Mouse (Mus musculus) liver, embryonic 14.5 days (tissue): ENCODE data around the gene Fbxl2. TPM values are rescaled to one million over a fixed set of nuclear protein-coding genes. Genes with fewer than 3 reads are reported as not detected.
"Not testable (repeated sequence)": the region's sequence is repeated elsewhere in the genome, so short reads cannot be mapped to it uniquely, and the experiment has no call there.

Experiments
- ATAC-seq: fragments of 200-750 bp; cut with Nextera tagmentation; 2 replicates; pipeline ENCODE4 v1.8.0; 2017; ENCODE audit warnings: moderate number of reproducible peaks, mild to moderate bottlenecking, moderate library complexity; ENCODE audit not compliant: insufficient read depth
- DNase-seq, 3 experiments: peaks; one replicate each; pipeline ENCODE4 v3.0.0-alpha.2; 2012 to 2013; ENCODE audit warnings: low read depth in 3 of 3, low spot score in 3 of 3
- H3K27ac ChIP-seq: fragments of 300-500 bp; sonication (generic); 2 replicates; pipeline ENCODE4 v1.5.1; 2014; ENCODE audit warnings: moderate library complexity, mild to moderate bottlenecking, control low read depth, inconsistent platforms
- H3K27me3 ChIP-seq: fragments of 300-500 bp; sonication (generic); 2 replicates; pipeline ENCODE4 v1.6.1; 2014; ENCODE audit warnings: mild to moderate bottlenecking, low read length, moderate library complexity; ENCODE audit not compliant: control insufficient read depth, insufficient read depth
- H3K36me3 ChIP-seq: fragments of 300-500 bp; sonication (generic); replicated peaks from 2 replicates; pipeline ENCODE4 v1.6.1; 2014; ENCODE audit warnings: low read depth; ENCODE audit not compliant: control insufficient read depth, insufficient read depth
- H3K4me1 ChIP-seq, 2 experiments: fragments of 200-500 bp in 1 of 2; fragments of 300-500 bp in 1 of 2; sonication (generic) in 1 of 2; replicated peaks; 2 replicates each; pipeline ENCODE4 v1.6.1; 2012 to 2014; ENCODE audit warnings: antibody characterized with exemption in 1 of 2, inconsistent platforms in 1 of 2, low read length in 1 of 2; ENCODE audit not compliant: control insufficient read depth in 2 of 2, insufficient read depth in 2 of 2
- H3K4me2 ChIP-seq: fragments of 300-500 bp; sonication (generic); 2 replicates; pipeline ENCODE4 v1.6.1; 2014; ENCODE audit warnings: low read depth, mild to moderate bottlenecking, control low read depth, moderate library complexity
- H3K4me3 ChIP-seq, 2 experiments: fragments of 200-500 bp in 1 of 2; fragments of 300-500 bp in 1 of 2; sonication (generic) in 1 of 2; 2 replicates each; pipeline ENCODE4 v1.5.1; 2012 to 2014; ENCODE audit warnings: low read depth in 2 of 2, low read length in 2 of 2, mild to moderate bottlenecking in 2 of 2, control low read depth in 1 of 2, inconsistent platforms in 1 of 2, moderate library complexity in 1 of 2; ENCODE audit not compliant: insufficient read depth in 1 of 2
- H3K9ac ChIP-seq: fragments of 300-500 bp; sonication (generic); replicated peaks from 2 replicates; pipeline ENCODE4 v1.6.1; 2014; ENCODE audit warnings: mild to moderate bottlenecking, control low read depth, moderate library complexity
- H3K9me3 ChIP-seq: fragments of 300-500 bp; sonication (generic); 2 replicates; pipeline ENCODE4 v1.6.1; 2016; ENCODE audit warnings: low read length, mixed read lengths; ENCODE audit not compliant: control insufficient read depth
- CTCF ChIP-seq: IDR thresholded peaks from 2 replicates; pipeline ENCODE4 v1.5.1; 2016; ENCODE audit warnings: antibody characterized with exemption, low read depth, control low read depth
- EP300 ChIP-seq: IDR thresholded peaks from 2 replicates; pipeline ENCODE4 v1.6.1; 2016; ENCODE audit warnings: antibody characterized with exemption, low read depth
- WGBS: fragments of 180-500 bp; shearing (Covaris S2); extraction: QIAGEN DNeasy Blood & Tissue Kit; methylation state at CpG from one replicate; pipeline ENCODE4 v1.1.7; 2014; ENCODE audit not compliant: insufficient replicate concordance; 5-methylcytosine and 5-hydroxymethylcytosine counted together
- polyA plus RNA-seq, 2 experiments: library from polyadenylated mRNA; depleted of rRNA in 1 of 2; stranded (reverse) in 1 of 2; unstranded in 1 of 2; fragments of >200 nt; fragmentation: Nextera tagmentation in 1 of 2; extraction: Ambion mirVana in 1 of 2; gene quantifications; 2 replicates each; pipeline versions ENCODE4 v1.2.1 to v1.2.3; 2012 to 2014

The Fbxl2 gene
- polyA plus RNA-seq (2012; rRNA removed) (0.57 and 0.75 TPM in 2 replicates), polyA plus RNA-seq (2014; fragmentation: Nextera tagmentation; extraction: Ambion mirVana) (0.80 and 0.88 TPM in 2 replicates)

- H3K9me3 ChIP-seq, result no peaks in the 10 kb centered on the region
- no peak within 1 kb of the TSS for H3K9ac ChIP-seq
- TF ChIP-seq EP300, result no peak
- no peak for TF ChIP-seq CTCF
- H3K36me3 ChIP-seq, result no peaks in the 10 kb centered on the region
- WGBS, result 72% methylated on average over 10 of the region's 10 CpGs
- H3K4me3 ChIP-seq, result no peak within 1 kb of the TSS
- DNase-seq (no peak), ATAC-seq (no peak)
- H3K4me2 ChIP-seq, result no peak within 1 kb of the TSS
- H3K4me1 ChIP-seq, result no peaks in the 10 kb centered on the region
- no peak within 1 kb of the TSS for H3K27ac ChIP-seq
- H3K27me3 ChIP-seq, result no peaks in the 10 kb centered on the region
Measured at GRCm38 (mm10) chr9:114046028-114046427, at the start of gene Fbxl2. Fbxl2 (minus strand) TSS chr9:114046191.

GRCm38 (mm10) chr9:114094854-114095253, 48.9 kb upstream of the Fbxl2 start:
- H3K4me1 ChIP-seq, result 0 out of 4 replicates have a peak, but pooled peaks cover 0 to 2% of the 10 kb centered on the region in 2 experiments
- no peak overlapping the region for H3K4me3 ChIP-seq
- ATAC-seq (no peak), DNase-seq (no peak)
- no peak overlapping the region for H3K4me2 ChIP-seq
- H3K27me3 ChIP-seq, result no peaks in the 10 kb centered on the region
- H3K9me3 ChIP-seq, result no peaks in the 10 kb centered on the region
- 76% methylated on average over 2 of the region's 2 CpGs for WGBS
- no peak overlapping the region for H3K9ac ChIP-seq
- no peak overlapping the region for H3K27ac ChIP-seq
- no peaks in the 10 kb centered on the region for H3K36me3 ChIP-seq
- TF ChIP-seq EP300, result no peak
- no peak for TF ChIP-seq CTCF

GRCm38 (mm10) chr9:114092188-114092587, 46.2 kb upstream of the Fbxl2 start:
- ATAC-seq, H3K27me3 ChIP-seq, H3K27ac ChIP-seq, H3K36me3 ChIP-seq, H3K4me3 ChIP-seq, H3K9me3 ChIP-seq, H3K4me1 ChIP-seq, H3K4me2 ChIP-seq, H3K9ac ChIP-seq: not testable (repeated sequence)
- peak; percentile 62 for TF ChIP-seq CTCF
- 17% methylated on average over 9 of the region's 9 CpGs for WGBS
- DNase-seq, result peak in 1 of 3 experiments; percentile 5

- not testable (repeated sequence) for H3K36me3 ChIP-seq, H3K9ac ChIP-seq, H3K27ac ChIP-seq, H3K9me3 ChIP-seq, DNase-seq, ATAC-seq, H3K4me1 ChIP-seq, H3K4me2 ChIP-seq, H3K4me3 ChIP-seq, H3K27me3 ChIP-seq
- 67% methylated on average over 6 of the region's 6 CpGs for WGBS
Measured at GRCm38 (mm10) chr9:114088885-114089284, 42.9 kb upstream of the Fbxl2 start.

- Histone ChIP-seq H3K4me3 (no peak overlapping the region), H3K9ac (no peak overlapping the region), H3K4me1 (no peaks in the 10 kb centered on the region), H3K36me3 (no peaks in the 10 kb centered on the region), H3K9me3 (no peaks in the 10 kb centered on the region), H3K4me2 (no peak overlapping the region), H3K27ac (no peak overlapping the region), H3K27me3 (no peaks in the 10 kb centered on the region)
- ATAC-seq, result no peak
- 64% methylated on average over 11 of the region's 11 CpGs for WGBS
- TF ChIP-seq CTCF (no peak), EP300 (no peak)
- DNase-seq, result no peak
Measured at GRCm38 (mm10) chr9:114087106-114087815, 41.3 kb upstream of the Fbxl2 start.
